Mouse (Mus musculus) left cerebral cortex, postnatal 10 days (tissue): ENCODE measurements around the gene Naxd. TPM values are rescaled to one million over a fixed set of nuclear protein-coding genes. Genes with fewer than 3 reads are reported as not detected.

Source experiments
- total RNA-seq, 2 experiments: library from RNA; stranded (reverse); gene quantifications; 2 replicates each; pipeline ENCODE4 v1.2.3; 2021

Naxd gene
- total RNA-seq, 2 experiments from 2014 or later = 55.8 to 60.0 TPM

Other genes with a start within 250 kb of the Naxd start
- gene Col4a2, start 184.7 kb upstream of the Naxd start, total RNA-seq = 10 to 100 TPM; 76.7 to 80.6 TPM
- gene Col4a1, start 184.7 kb upstream of the Naxd start, total RNA-seq = 100 to 1,000 TPM; 115 to 123 TPM
- under 1 TPM; 0.64 to 0.67 TPM for gene Rab20, start 18.8 kb upstream of the Naxd start, total RNA-seq
- gene Cars2, start 53.3 kb downstream of the Naxd start, total RNA-seq = 10 to 100 TPM; 22.5 to 24.5 TPM
- gene Ing1, start 58.1 kb downstream of the Naxd start, total RNA-seq = 10 to 100 TPM; 36.1 to 40.2 TPM
- 10 to 100 TPM; 62.8 to 64.7 TPM for gene Ankrd10, start 138.3 kb downstream of the Naxd start, total RNA-seq
- not detected for gene 1700016D06Rik, start 203.6 kb downstream of the Naxd start, total RNA-seq
- gene Arhgef7, start 230.2 kb downstream of the Naxd start, total RNA-seq = 100 to 1,000 TPM; 182 to 189 TPM